Mouse (Mus musculus) forebrain, embryonic 12.5 days (tissue): ENCODE data around the gene Rgp1. TPM values are rescaled to one million over a fixed set of nuclear protein-coding genes. Genes with fewer than 3 reads are reported as not detected.
"Not testable (repeated sequence)": the region's sequence is repeated elsewhere in the genome, so short reads cannot be mapped to it uniquely, and the experiment has no call there.

Experiments used
- ATAC-seq: fragments of 200-750 bp; cut with Nextera tagmentation; 2 replicates; pipeline ENCODE4 v1.8.0; 2017; ENCODE audit warnings: moderate TSS enrichment; ENCODE audit not compliant: low FRiP score
- H3K27ac ChIP-seq: fragments of 300-500 bp; sonication (generic); 2 replicates; pipeline ENCODE4 v1.5.1; 2016; ENCODE audit warnings: mild to moderate bottlenecking
- H3K27me3 ChIP-seq: fragments of 300-500 bp; sonication (generic); 2 replicates; pipeline ENCODE4 v1.6.1; 2016; ENCODE audit warnings: mild to moderate bottlenecking
- H3K36me3 ChIP-seq: fragments of 300-500 bp; sonication (generic); replicated peaks from 2 replicates; pipeline ENCODE4 v1.6.1; 2016; ENCODE audit warnings: mild to moderate bottlenecking
- H3K4me1 ChIP-seq: fragments of 300-500 bp; sonication (generic); 2 replicates; pipeline ENCODE4 v1.6.1; 2016
- H3K4me2 ChIP-seq: fragments of 300-500 bp; sonication (generic); 2 replicates; pipeline ENCODE4 v1.6.1; 2016; ENCODE audit warnings: mild to moderate bottlenecking, moderate library complexity
- H3K4me3 ChIP-seq: fragments of 300-500 bp; sonication (generic); replicated peaks from 2 replicates; pipeline ENCODE4 v1.5.1; 2016; ENCODE audit warnings: mild to moderate bottlenecking
- H3K9ac ChIP-seq: fragments of 300-500 bp; sonication (generic); 2 replicates; pipeline ENCODE4 v1.6.1; 2016; ENCODE audit warnings: mild to moderate bottlenecking
- H3K9me3 ChIP-seq: fragments of 300-500 bp; sonication (generic); 2 replicates; pipeline ENCODE4 v1.6.1; 2016
- WGBS: fragments of 180-500 bp; shearing (Covaris S2); methylation state at CpG from one replicate; pipeline ENCODE4 v1.1.7; 2016; 5-methylcytosine and 5-hydroxymethylcytosine counted together
- polyA plus RNA-seq: library from polyadenylated mRNA; unstranded; fragments of >200 nt; fragmentation: Nextera tagmentation; extraction: Ambion mirVana; gene quantifications from 2 replicates; pipeline ENCODE4 v1.2.1, GENCODE M21; 2016

Gene Rgp1
- polyA plus RNA-seq = 29.9 and 30.9 TPM in 2 replicates

DNA sequence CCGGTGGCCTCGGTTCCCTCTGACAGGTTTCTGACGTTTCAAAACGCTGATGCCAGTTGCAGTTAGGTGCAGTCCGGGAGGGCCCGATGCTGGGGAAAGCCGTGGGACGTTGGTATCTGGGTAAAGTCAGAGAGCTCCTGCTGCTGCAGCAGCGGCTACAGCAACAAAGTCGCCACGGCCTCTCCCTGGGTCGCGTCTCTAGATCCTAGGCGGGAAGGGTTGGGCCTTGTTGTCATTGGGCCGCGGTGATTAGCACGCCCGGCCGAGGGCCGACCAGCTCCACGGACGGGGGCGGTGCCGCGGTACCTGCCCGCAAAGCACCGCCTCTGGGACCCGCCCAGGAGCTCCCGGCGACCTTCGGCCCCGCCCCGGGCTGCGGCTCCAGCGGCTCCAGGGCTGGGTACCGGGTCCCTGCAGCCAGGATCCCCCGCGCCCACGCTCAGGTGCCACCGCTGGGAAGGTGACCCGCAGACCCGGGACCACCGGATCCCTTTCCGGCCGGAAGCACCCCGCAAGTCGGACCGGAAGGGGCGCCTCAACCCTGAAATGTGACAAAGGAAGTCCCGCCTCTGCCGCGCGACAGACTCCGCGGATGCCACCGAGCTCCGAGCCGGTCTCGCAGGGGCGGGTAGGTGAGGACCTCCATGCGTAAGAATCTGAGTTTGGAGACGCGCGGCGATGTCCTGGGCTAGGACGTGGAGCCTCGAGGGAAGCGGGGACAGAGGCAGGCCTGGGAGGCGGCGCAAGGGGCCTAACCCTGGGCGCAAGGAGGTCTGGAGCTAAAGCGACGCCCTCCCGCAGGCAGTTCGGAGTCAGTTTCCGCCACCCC, at the start of gene Rgp1, which contains the start of gene Gba2:
Gene Rgp1 (plus strand): TSS at position 340 of the 829 bp plus-strand sequence.
Gene Gba2 (minus strand): TSS at position 498 of the 829 bp plus-strand sequence.
- peak within 1 kb of the TSS; percentile 92 for H3K4me3 ChIP-seq
- H3K4me1 ChIP-seq = peaks cover 43% of the 10 kb centered on the region
- H3K4me2 ChIP-seq = peak within 1 kb of the TSS; percentile 96
- ATAC-seq = peak; percentile 91
- no peaks in the 10 kb centered on the region for H3K27me3 ChIP-seq
- H3K9me3 ChIP-seq = no peaks in the 10 kb centered on the region
- H3K36me3 ChIP-seq = peaks cover 42% of the 10 kb centered on the region
- peak within 1 kb of the TSS; percentile 83 for H3K27ac ChIP-seq
- peak within 1 kb of the TSS; percentile 93 for H3K9ac ChIP-seq
- WGBS = under 1% methylated on average over 74 of the region's 76 CpGs

DNA sequence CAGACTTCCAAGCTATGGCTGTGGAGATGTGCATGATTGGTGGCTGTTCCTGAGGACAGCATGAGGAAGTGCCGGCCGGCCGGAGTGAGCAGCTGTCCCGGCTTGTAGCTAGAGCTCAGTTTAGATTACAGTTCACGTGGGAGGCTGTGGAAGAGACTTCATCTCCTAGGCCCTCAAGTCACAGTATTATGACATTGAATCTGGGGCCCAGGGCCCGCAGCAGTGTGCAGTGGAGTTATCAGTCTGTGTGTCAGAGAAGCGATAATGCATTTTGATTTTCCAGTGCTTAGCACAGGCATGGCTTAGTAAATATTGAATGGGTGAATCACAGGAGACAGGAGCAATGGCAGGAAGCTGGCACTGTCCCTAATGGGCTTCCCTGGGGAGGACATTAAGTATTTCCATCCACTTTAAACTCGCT, 48.4 kb upstream of the Rgp1 start:
- Histone ChIP-seq H3K9me3 (no peaks in the 10 kb centered on the region), H3K4me3 (no peak overlapping the region), H3K4me1 (no peaks in the 10 kb centered on the region), H3K36me3 (peaks cover 44% of the 10 kb centered on the region), H3K4me2 (no peak overlapping the region), H3K9ac (no peak overlapping the region), H3K27ac (no peak overlapping the region), H3K27me3 (peaks cover 13% of the 10 kb centered on the region)
- WGBS = 78% methylated on average over 8 of the region's 8 CpGs
- no peak for ATAC-seq

GRCm38 (mm10) chr4:43530581-43530980, 47.9 kb upstream of the Rgp1 start:
- ATAC-seq = no peak
- H3K9ac ChIP-seq = no peak overlapping the region
- no peak overlapping the region for H3K4me3 ChIP-seq
- no peak overlapping the region for H3K4me2 ChIP-seq
- no peaks in the 10 kb centered on the region for H3K9me3 ChIP-seq
- 24% methylated on average over 7 of the region's 7 CpGs for WGBS
- no peaks in the 10 kb centered on the region for H3K4me1 ChIP-seq
- peaks cover 49% of the 10 kb centered on the region for H3K36me3 ChIP-seq
- no peak overlapping the region for H3K27ac ChIP-seq
- H3K27me3 ChIP-seq = peaks cover 8% of the 10 kb centered on the region

DNA sequence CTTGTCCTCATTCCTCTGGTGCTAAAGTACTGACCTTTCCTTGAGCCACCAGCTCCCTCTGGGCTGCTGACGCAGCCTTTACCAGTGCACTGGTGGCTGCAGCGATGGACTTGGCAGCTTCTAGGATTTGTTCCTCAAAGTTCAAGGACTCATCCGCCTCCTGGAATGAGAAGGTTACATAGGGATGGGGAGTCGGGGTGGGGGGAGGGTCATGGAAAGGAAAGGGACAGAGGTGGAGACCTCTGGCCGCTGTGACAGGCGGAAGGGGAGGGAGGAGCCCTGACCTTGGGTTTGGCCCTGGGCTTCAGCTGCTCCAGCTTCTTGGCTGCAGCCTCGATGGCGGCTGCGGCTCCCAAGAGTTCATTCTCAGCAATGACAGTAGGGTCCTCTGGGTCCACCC, 45.2 kb upstream of the Rgp1 start:
- no peak for ATAC-seq
- Histone ChIP-seq H3K4me1 (no peaks in the 10 kb centered on the region), H3K4me3 (no peak overlapping the region), H3K27ac (no peak overlapping the region), H3K4me2 (no peak overlapping the region), H3K36me3 (peaks cover 74% of the 10 kb centered on the region), H3K9ac (no peak overlapping the region), H3K9me3 (no peaks in the 10 kb centered on the region), H3K27me3 (no peaks in the 10 kb centered on the region)
- WGBS = 88% methylated on average over 9 of the region's 9 CpGs

GRCm38 (mm10) chr4:43535628-43536027, 42.9 kb upstream of the Rgp1 start:
- Histone ChIP-seq H3K27me3 (no peaks in the 10 kb centered on the region), H3K36me3 (peaks cover 98% of the 10 kb centered on the region), H3K4me2 (no peak overlapping the region), H3K4me1 (no peaks in the 10 kb centered on the region), H3K27ac (no peak overlapping the region), H3K4me3 (no peak overlapping the region), H3K9ac (no peak overlapping the region), H3K9me3 (no peaks in the 10 kb centered on the region)
- ATAC-seq = no peak
- WGBS = 98% methylated on average over 8 of the region's 8 CpGs

DNA sequence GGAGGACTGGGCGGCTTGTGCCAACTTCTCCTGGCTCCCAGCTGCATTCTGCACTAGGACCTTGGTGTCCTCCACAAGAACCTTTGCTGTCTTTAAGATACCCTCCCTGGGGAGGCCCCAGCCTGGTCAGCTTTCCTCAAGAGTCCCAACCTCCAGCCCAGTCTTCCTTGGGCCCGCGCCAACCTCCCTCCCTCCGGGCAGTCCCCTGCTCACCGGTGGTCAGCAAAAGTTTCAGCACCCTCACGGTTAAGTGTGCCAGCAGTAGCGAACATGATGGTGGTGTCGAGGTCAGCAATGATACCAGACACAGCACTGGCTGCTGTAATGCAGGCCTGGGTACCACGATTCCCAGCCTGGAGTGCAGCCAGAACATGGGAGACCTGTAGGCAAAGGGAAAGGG, 42.5 kb upstream of the Rgp1 start:
- H3K4me3 ChIP-seq = no peak overlapping the region
- ATAC-seq = no peak
- no peak overlapping the region for H3K27ac ChIP-seq
- 95% methylated on average over 9 of the region's 9 CpGs for WGBS
- no peaks in the 10 kb centered on the region for H3K4me1 ChIP-seq
- H3K9ac ChIP-seq = no peak overlapping the region
- H3K27me3 ChIP-seq = no peaks in the 10 kb centered on the region
- H3K9me3 ChIP-seq = no peaks in the 10 kb centered on the region
- H3K4me2 ChIP-seq = no peak overlapping the region
- peaks cover 95% of the 10 kb centered on the region for H3K36me3 ChIP-seq

GRCm38 (mm10) chr4:43542044-43542443, 36.5 kb upstream of the Rgp1 start:
- no peak for ATAC-seq
- no peaks in the 10 kb centered on the region for H3K27me3 ChIP-seq
- H3K4me3 ChIP-seq = no peak overlapping the region
- no peak overlapping the region for H3K27ac ChIP-seq
- H3K36me3 ChIP-seq = peaks cover 96% of the 10 kb centered on the region
- no peaks in the 10 kb centered on the region for H3K4me1 ChIP-seq
- no peaks in the 10 kb centered on the region for H3K9me3 ChIP-seq
- no peak overlapping the region for H3K4me2 ChIP-seq
- no peak overlapping the region for H3K9ac ChIP-seq
- WGBS = 72% methylated on average over 3 of the region's 3 CpGs

DNA sequence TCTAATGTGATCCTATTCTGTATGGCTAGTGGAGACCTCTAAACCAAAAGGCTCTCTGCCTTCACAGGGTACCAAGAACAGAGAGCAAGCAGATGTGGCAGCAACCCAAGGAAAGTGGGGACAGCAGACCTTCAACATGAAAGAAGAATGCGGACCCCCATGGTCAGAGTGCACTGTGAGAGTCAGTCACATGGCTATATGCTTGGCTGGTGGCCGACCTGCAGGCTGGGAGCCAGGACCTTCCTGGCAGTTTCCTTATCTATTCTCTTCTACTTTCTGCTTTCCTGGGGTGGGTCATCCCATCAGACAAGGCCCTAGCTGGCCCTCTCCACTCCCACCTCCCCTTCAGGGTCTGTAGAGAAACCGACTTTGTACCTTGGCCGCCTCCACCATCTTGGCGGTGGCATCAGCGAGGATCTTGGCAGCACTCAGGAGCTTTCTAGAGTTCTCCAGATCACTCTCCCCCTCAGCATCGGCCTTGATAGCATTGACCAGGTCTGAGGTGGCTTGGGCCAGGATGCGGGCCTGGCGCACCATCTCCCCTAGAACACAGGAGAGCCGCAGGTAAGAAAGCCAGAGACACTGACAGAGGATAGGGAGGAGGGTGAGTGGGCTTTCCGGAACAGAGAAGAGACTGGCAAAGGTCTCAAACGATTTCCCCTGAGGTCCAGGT, 32.0 kb upstream of the Rgp1 start:
- WGBS = 94% methylated on average over 12 of the region's 12 CpGs
- no peak for ATAC-seq
- Histone ChIP-seq H3K4me3 (no peak overlapping the region), H3K27ac (no peak overlapping the region), H3K9me3 (no peaks in the 10 kb centered on the region), H3K4me2 (no peak overlapping the region), H3K9ac (no peak overlapping the region), H3K36me3 (peaks cover 100% of the 10 kb centered on the region), H3K27me3 (no peaks in the 10 kb centered on the region), H3K4me1 (no peaks in the 10 kb centered on the region)

- Histone ChIP-seq H3K36me3 (peaks cover 100% of the 10 kb centered on the region), H3K27ac (no peak overlapping the region), H3K9ac (no peak overlapping the region), H3K9me3 (no peaks in the 10 kb centered on the region), H3K27me3 (no peaks in the 10 kb centered on the region), H3K4me2 (no peak overlapping the region), H3K4me3 (no peak overlapping the region), H3K4me1 (no peaks in the 10 kb centered on the region)
- ATAC-seq = no peak
- WGBS = 92% methylated on average over 8 of the region's 8 CpGs
Observed at GRCm38 (mm10) chr4:43547160-43547559, 31.4 kb upstream of the Rgp1 start.

- ATAC-seq = no peak
- Histone ChIP-seq H3K4me2 (no peak overlapping the region), H3K4me1 (no peaks in the 10 kb centered on the region), H3K27me3 (no peaks in the 10 kb centered on the region), H3K9me3 (no peaks in the 10 kb centered on the region), H3K9ac (no peak overlapping the region), H3K36me3 (peaks cover 100% of the 10 kb centered on the region), H3K27ac (no peak overlapping the region), H3K4me3 (no peak overlapping the region)
- WGBS = 95% methylated on average over 12 of the region's 12 CpGs
Observed at GRCm38 (mm10) chr4:43549055-43549454, 29.5 kb upstream of the Rgp1 start.

- H3K9ac ChIP-seq, H3K27ac ChIP-seq, H3K4me2 ChIP-seq, ATAC-seq, H3K9me3 ChIP-seq, H3K4me1 ChIP-seq, H3K27me3 ChIP-seq, H3K4me3 ChIP-seq: not testable (repeated sequence)
- WGBS = 89% methylated on average over 6 of the region's 6 CpGs
- peaks cover 98% of the 10 kb centered on the region for H3K36me3 ChIP-seq
Observed at GRCm38 (mm10) chr4:43551854-43552253, 26.7 kb upstream of the Rgp1 start.

DNA sequence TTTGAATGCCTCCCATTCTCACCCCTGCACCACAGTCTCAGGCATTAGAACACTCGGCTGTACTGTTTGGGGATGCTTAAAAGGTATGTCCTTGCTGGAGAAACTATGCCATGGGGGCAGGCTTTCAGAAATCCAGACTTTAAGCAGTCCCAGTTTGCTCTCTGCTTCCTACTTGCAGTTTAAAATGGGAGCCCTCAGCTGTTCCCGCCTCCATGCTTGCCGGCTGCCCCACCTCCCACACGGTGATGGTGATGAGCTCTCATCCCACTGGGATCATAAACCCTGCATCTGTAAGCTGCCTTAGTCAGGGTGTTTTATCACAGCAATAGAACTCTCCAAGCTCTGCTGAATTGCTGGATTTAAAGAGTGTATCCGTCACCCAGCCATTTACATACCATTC, 26.1 kb upstream of the Rgp1 start:
- no peak overlapping the region for H3K4me2 ChIP-seq
- no peak for ATAC-seq
- H3K27me3 ChIP-seq = no peaks in the 10 kb centered on the region
- H3K9ac ChIP-seq = no peak overlapping the region
- H3K9me3 ChIP-seq = no peaks in the 10 kb centered on the region
- 0 out of 2 replicates have a peak, but pooled peaks cover 4% of the 10 kb centered on the region for H3K4me1 ChIP-seq
- peaks cover 92% of the 10 kb centered on the region for H3K36me3 ChIP-seq
- WGBS = 95% methylated on average over 5 of the region's 5 CpGs
- H3K4me3 ChIP-seq = no peak overlapping the region
- no peak overlapping the region for H3K27ac ChIP-seq
